7 mouse cellular contexts compared by ENCODE assay signal in the genomic region with DNA sequence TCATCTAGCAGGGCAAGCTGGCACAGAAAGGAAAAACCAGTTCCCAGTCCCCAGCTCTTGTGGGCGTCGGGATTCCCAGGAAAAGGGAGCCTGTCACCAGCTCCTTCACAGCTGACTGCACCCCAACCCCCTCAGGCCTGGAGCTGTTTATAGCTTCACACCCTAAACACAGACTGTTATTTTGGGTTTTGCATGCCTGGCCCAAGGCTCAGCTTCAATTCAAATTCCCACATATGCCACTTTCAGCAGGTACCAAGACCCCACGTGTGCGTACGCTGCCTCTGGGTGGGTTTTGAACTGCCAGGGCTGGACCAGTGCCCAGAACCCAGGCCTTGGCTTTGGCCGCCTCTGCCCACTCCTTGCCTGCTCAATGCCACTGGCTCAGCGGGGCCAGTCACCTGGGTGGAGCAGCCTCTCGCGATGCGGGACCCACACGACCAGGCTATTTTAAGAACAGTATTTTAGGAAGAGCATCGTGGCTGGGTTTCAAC.
DNase-seq lines count a peak whose midpoint lies in the region.

No protein-coding gene starts in this region.

- peak; percentile 94 for DNase-seq in brain, adult 2 months (ENCODE audit: low read depth, low spot score)
- DNase-seq in cerebellum, adult 9-10 months, result peak; percentile 64
- peak; percentile 74 to 78 for DNase-seq in heart, adult 18-20 months
- peak; percentile 59 for DNase-seq in kidney, adult 9 months
- peak; percentile 71 to 80 for DNase-seq in right cerebral cortex, postnatal 10 days (ENCODE audit: low spot score in 2 of 2)
- DNase-seq in urinary bladder, adult 18-20 months (ENCODE audit: low spot score in 2 of 2), result no peak
- DNase-seq in thymus, adult 18-20 months, result no peak

Comparison
In these comparisons a context has a peak if more than half of its experiments do, and no peak if none do; other contexts are left out.
1. DNase-seq: peak in brain, adult 2 months (single experiment), cerebellum, adult 9-10 months (single experiment), heart, adult 18-20 months (2 of 2), kidney, adult 9 months (single experiment) and right cerebral cortex, postnatal 10 days (2 of 2); none in urinary bladder, adult 18-20 months (0 of 2) and thymus, adult 18-20 months (0 of 2).